Mouse (Mus musculus) kidney, postnatal 4 days (tissue): ENCODE measurements around the gene Ubqlnl.

Experiments
- DNase-seq, 2 experiments: peaks; one replicate each; pipeline ENCODE4 v3.0.0; 2021; ENCODE audit warnings: mixed read lengths in 2 of 2

Gene Ubqlnl

GRCm38 (mm10) chr7:104150456-104150855, at the start of gene Ubqlnl:
Ubqlnl (minus strand) TSS chr7:104150556.
- DNase-seq = no peak

DNA sequence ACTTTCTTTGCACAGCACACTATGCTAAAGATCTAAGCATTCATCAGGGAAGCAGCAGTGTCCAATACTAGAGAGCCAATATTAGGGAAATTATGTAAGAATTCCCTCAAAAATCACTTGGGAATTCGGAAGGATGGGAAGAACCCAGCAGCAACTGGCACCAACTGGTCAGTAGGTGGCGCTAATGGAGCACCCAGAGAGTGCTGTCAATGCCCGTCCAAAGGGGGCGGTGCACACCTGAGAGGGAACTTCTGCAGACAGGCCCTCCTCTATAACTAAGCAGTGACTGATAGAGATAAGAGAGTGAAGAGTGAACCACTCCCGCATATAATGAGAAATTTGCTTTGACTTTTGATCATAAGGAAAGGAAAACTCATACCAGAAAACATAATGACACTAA, 49.5 kb upstream of the Ubqlnl start:
- peak; percentile 77 to 83 for DNase-seq

DNA sequence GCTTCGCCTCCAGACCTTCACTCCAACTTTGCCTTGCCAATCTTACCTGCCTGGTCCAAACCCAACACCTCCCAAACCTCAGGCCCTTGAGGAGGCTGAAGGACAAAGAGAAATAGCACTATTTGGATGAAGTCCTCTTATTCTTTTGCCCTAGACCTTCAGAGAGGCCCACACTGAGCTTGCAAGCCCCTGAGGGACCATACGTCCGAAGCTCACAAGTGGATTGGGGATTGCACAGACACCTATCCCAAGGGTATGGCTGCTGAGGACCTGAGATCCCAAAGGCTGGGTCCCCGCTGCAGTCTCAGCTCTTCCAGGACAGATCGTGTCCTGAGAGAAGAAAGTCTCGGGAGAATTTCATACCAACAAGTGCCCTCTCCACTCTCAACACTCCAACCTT, 45.5 kb upstream of the Ubqlnl start, which contains the start of gene Olfr649:
TSS of gene Olfr649 (minus strand) at position 101 of the 400 bp plus-strand sequence.
- no peak for DNase-seq

- no peak for DNase-seq
These were observed 40.9 kb upstream of the Ubqlnl start for GRCm38 (mm10) chr7:104191275-104191674.

DNA sequence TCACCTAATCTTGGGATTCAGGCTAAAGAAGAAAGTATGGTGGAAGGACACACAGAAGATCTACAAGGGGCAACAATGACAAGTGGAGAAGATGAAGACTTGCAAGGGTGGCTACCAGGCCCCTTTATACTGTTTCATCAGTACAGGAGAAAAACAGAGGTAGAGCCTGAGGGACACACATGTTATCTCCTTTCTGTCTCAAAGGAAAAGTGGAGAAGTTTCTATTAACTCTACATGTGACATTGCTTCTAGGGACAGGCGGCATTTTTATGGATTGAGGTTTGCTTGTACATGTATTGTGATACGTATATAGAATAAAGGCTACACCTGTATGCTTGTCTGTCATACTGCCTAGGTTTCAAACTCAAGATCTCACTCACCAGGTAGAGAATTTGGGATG, 32.9 kb upstream of the Ubqlnl start, which contains the start of gene Olfr648:
TSS of gene Olfr648 (minus strand) at position 101 of the 400 bp plus-strand sequence.
- no peak for DNase-seq

DNA sequence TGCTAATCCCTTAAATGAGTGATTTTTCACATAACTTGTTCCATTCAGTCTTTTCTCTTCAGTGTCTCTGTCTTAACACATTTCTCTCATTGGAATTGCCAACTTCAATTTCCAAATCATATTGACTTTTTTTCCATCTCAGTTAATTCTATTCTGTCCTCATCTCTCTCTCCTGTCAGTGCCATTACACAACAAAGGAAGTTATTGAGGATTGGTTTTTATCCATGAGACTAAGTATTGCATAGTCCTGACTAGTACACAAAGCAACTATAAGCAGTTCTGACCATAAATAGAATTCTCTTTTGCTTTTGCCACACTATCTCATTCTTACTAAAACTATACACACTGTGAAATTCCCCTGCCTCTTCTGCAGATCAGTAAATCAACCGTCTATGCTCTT, 28.7 kb upstream of the Ubqlnl start:
- no peak for DNase-seq

DNA sequence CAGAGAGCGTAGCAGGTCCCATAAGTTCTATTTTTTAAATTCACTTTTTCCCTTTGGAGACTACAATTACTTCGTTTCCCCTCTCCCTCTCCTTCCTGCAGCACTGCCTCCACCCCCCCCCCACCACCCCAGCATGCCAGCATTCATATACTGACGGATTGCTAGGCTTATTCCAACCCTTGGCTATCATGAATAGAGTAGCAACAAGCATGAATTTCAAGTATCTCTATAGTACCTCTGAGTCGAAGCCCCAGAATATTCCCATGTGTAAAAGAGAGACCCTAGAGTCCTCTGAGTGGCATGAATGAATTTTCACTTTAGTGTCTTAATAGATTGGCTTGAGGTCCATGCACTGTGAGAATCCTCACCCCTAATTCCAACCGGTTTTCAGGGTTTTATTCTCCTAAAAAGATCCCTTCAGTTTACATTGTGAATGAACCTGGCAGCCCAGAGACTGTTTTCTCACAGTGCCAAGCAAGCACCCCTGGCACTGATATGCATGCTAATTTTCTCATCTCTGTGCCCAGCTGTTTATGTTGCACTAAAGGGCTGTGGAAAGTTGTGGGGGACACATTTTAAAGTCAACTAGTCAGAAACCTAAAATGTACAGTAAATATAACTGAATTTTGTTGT, 28.2 kb upstream of the Ubqlnl start:
- DNase-seq = no peak

GRCm38 (mm10) chr7:104175085-104175484, 24.7 kb upstream of the Ubqlnl start:
- no peak for DNase-seq

DNA sequence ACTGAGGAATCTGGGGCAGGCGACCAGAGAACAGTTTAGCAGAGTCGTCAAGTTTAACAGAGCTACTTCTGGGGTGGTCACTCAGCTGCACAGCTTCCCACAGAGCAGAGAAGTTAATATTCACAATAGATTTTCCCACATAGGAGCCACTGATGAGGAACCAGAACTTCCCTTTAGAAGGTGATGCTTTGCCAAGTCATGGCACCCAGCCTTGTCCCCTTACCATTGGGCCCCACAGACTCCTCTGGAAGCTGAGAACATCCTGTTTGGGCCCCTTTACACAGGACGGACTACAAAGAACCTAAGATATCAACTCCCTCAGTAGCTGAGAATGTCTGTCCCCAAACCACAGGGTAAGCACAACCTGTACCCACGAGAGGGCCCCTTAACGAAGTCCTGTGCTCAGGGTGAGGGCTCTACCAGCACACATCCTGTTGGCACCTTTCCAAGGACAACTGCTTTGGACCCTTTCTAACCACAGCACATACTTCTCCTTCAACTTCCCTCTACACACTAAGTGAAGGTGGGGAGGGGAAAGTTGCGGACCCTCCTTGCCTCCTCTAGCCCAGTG, 19.4 kb upstream of the Ubqlnl start:
- no peak for DNase-seq

- no peak for DNase-seq
These were observed 16.7 kb upstream of the Ubqlnl start for GRCm38 (mm10) chr7:104167105-104167504.

GRCm38 (mm10) chr7:104143179-104143578, 7.2 kb downstream of the Ubqlnl start, which contains the start of gene Ubqln3:
Ubqln3 (minus strand) TSS chr7:104143279.
- no peak for DNase-seq

GRCm38 (mm10) chr7:104137305-104137704, 13.1 kb downstream of the Ubqlnl start, which contains the start of gene Olfr643:
Olfr643 (minus strand) TSS chr7:104137405.
- DNase-seq = no peak

DNA sequence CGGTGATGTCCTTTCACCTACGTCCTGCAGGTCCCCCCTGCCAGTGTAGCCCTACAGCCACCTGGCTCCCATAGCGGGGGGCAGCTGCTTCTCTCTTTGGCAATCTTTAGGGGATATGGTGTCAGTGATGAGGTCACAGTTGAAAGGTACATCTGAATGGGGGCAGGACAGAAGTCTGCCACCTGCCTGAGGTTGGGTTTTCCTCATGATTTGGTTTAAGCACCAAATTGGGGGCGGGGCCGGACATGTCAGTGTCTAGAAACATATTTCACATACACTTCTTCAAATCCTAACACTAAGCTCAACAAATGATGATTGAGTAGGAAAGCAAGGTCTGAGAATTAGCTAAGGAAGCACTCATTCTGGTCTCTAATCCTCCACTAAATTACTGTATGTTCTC, 20.6 kb downstream of the Ubqlnl start, which contains the start of gene Ubqln5:
TSS of gene Ubqln5 (minus strand) at position 101 of the 400 bp plus-strand sequence.
- DNase-seq = no peak

DNA sequence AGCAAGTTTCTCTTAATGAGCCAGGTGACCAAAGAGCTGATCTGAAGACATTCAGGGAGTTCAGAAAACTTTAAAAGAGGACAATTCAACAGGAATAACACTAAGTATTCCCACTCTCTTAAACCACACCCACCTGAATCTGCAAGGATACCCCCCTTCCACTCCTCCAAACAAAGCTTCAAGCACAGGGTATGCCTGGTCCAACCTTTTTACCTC, 45.7 kb downstream of the Ubqlnl start, which contains the start of gene Olfr646:
TSS of gene Olfr646 (plus strand) at position 117 of the 216 bp plus-strand sequence.
- DNase-seq = no peak

DNA sequence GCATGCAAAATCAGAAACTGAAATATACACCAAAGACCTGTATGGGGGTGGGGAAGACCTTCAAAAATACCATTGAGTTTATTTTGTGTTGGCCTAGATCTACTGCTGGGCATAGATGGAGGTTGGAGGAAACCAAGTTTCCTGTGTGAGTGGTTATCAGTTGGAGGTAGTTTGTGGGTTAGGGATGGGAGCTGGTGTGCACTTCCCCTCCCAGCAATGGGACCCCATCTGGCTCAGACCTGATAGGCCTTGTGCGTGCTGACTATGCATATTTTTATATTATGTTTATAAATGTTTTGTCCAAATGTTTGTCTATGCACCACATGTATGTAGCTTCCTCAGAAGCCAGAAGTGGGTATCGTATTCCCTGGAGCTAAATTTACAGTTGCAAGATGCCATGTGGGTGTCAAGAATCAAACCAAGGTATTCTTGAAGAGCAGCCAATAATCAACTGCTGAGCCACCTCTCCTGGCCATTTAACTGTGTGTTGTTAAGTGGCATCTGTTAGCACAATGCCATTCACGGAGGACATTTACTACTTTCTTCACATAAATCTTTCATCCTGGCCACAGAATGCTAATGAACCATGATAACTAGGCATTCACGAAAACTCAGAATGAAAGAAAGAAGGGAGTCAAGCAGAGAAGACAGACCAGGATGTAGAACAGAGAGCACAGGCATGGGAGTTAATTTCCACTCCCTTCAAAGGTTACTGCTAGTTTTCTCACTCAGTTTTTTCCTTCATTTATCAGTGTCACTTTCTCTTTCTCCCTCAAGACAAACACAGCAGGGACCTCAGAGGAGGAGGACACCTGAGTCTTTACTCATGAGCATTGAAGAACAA, 46.2 kb downstream of the Ubqlnl start:
- no peak for DNase-seq
